Mouse (Mus musculus): ENCODE data around the gene Slc4a2. TPM values are rescaled to one million over a fixed set of nuclear protein-coding genes. Genes with fewer than 3 reads are reported as not detected.

The Slc4a2 gene
- total and polyA plus RNA-seq, 3 experiments, result 22.4 to 37.9 (median 25.9) TPM

GRCm38 (mm10) chr5:24441187-24441586, 17.6 kb downstream of the Slc4a2 start:
- H3K9ac ChIP-seq (ENCODE audit: low read depth, low read length), result no peak overlapping the region
- no peaks in the 10 kb centered on the region for H3K79me2 ChIP-seq (replicated peaks; ENCODE audit: control insufficient read depth, insufficient read depth, low read length)
- intact Hi-C loops (cut with DNase I), result loop anchor here (10.0 kb wide), 1 partner anchor 394 kb away; no protein-coding TSS in a partner anchor
- H3K27ac ChIP-seq, result no peak overlapping the region
- no peak overlapping the region for H3K4me3 ChIP-seq
- no peaks in the 10 kb centered on the region for H3K36me3 ChIP-seq (ENCODE audit: control insufficient read depth, insufficient read depth, low read length)
- H3K4me1 ChIP-seq (ENCODE audit: control insufficient read depth, insufficient read depth, low read length), result no peaks in the 10 kb centered on the region
- WGBS, result 92% methylated on average over 8 of the region's 8 CpGs
- no peaks in the 10 kb centered on the region for H3K27me3 ChIP-seq (ENCODE audit: control insufficient read depth, insufficient read depth, low read length)
- TF ChIP-seq CTCF (IDR thresholded peaks at IDR 0.05) (no peak), EP300 (IDR thresholded peaks at IDR 0.05; ENCODE audit: insufficient read depth, low read depth, low read length) (no peak), POLR2A (IDR thresholded peaks at IDR 0.05; ENCODE audit: insufficient read depth, low read depth, low read length) (no peak)
- no peak for DNase-seq

- no peaks in the 10 kb centered on the region for H3K36me3 ChIP-seq (ENCODE audit: control insufficient read depth, insufficient read depth, low read length)
- no peaks in the 10 kb centered on the region for H3K4me1 ChIP-seq (ENCODE audit: control insufficient read depth, insufficient read depth, low read length)
- intact Hi-C loops (cut with DNase I), result loop anchor here (10.0 kb wide), 1 partner anchor 393 kb away; no protein-coding TSS in a partner anchor
- DNase-seq, result no peak
- H3K4me3 ChIP-seq, result no peak overlapping the region
- no peaks in the 10 kb centered on the region for H3K79me2 ChIP-seq (replicated peaks; ENCODE audit: control insufficient read depth, insufficient read depth, low read length)
- TF ChIP-seq POLR2A (IDR thresholded peaks at IDR 0.05; ENCODE audit: insufficient read depth, low read depth, low read length) (no peak), EP300 (IDR thresholded peaks at IDR 0.05; ENCODE audit: insufficient read depth, low read depth, low read length) (no peak), CTCF (IDR thresholded peaks at IDR 0.05) (no peak)
- WGBS, result 70% methylated on average over 9 of the region's 9 CpGs
- H3K27ac ChIP-seq, result no peak overlapping the region
- no peaks in the 10 kb centered on the region for H3K27me3 ChIP-seq (ENCODE audit: control insufficient read depth, insufficient read depth, low read length)
- no peak overlapping the region for H3K9ac ChIP-seq (ENCODE audit: low read depth, low read length)
Measured at GRCm38 (mm10) chr5:24442029-24442428, 18.4 kb downstream of the Slc4a2 start.

DNA sequence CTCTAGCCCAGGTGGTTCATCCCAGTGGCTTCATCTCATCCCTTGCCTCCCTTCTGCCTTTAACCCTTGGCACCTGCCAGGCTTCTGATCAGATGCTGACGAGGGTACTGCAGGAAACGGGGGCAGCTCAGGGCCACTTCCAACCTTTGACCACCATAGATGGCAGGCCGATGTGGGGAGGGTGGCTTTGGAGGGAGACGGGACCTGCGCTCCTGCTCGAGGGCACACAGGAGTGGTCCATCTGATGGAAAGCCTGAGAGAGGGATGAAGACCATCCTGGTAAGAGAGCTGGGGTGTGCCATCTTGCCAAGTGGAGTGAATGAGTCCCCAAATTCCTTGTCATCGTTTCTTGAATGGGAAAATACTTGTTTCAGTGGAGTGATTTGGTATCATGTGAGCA, 19.6 kb downstream of the Slc4a2 start:
- intact Hi-C loops (cut with DNase I), result loop anchor here (10.0 kb wide), 1 partner anchor 392 kb away; no protein-coding TSS in a partner anchor
- Histone ChIP-seq H3K36me3 (ENCODE audit: control insufficient read depth, insufficient read depth, low read length) (no peaks in the 10 kb centered on the region), H3K27ac (no peak overlapping the region), H3K4me3 (no peak overlapping the region), H3K79me2 (replicated peaks; ENCODE audit: control insufficient read depth, insufficient read depth, low read length) (no peaks in the 10 kb centered on the region), H3K27me3 (ENCODE audit: control insufficient read depth, insufficient read depth, low read length) (no peaks in the 10 kb centered on the region), H3K4me1 (ENCODE audit: control insufficient read depth, insufficient read depth, low read length) (peaks cover 3% of the 10 kb centered on the region; the same call in 1 of the 2 replicates), H3K9ac (ENCODE audit: low read depth, low read length) (no peak overlapping the region)
- TF ChIP-seq CTCF (IDR thresholded peaks at IDR 0.05) (no peak), EP300 (IDR thresholded peaks at IDR 0.05; ENCODE audit: insufficient read depth, low read depth, low read length) (no peak), POLR2A (IDR thresholded peaks at IDR 0.05; ENCODE audit: insufficient read depth, low read depth, low read length) (no peak)
- 87% methylated on average over 7 of the region's 7 CpGs for WGBS
- DNase-seq, result no peak

GRCm38 (mm10) chr5:24443927-24444326, 20.3 kb downstream of the Slc4a2 start:
- TF ChIP-seq POLR2A (IDR thresholded peaks at IDR 0.05; ENCODE audit: insufficient read depth, low read depth, low read length) (no peak), CTCF (IDR thresholded peaks at IDR 0.05) (no peak), EP300 (IDR thresholded peaks at IDR 0.05; ENCODE audit: insufficient read depth, low read depth, low read length) (no peak)
- intact Hi-C loops (cut with DNase I), result loop anchor here (2.0 to 10.0 kb wide), 2 partner anchors 17 to 391 kb away; no protein-coding TSS in a partner anchor
- Histone ChIP-seq H3K4me1 (ENCODE audit: control insufficient read depth, insufficient read depth, low read length) (peaks cover 3% of the 10 kb centered on the region; the same call in 1 of the 2 replicates), H3K27me3 (ENCODE audit: control insufficient read depth, insufficient read depth, low read length) (no peaks in the 10 kb centered on the region), H3K79me2 (replicated peaks; ENCODE audit: control insufficient read depth, insufficient read depth, low read length) (no peaks in the 10 kb centered on the region), H3K4me3 (peak overlapping the region; percentile 76), H3K36me3 (ENCODE audit: control insufficient read depth, insufficient read depth, low read length) (no peaks in the 10 kb centered on the region), H3K9ac (ENCODE audit: low read depth, low read length) (peak overlapping the region; percentile 20; the same call in 1 of the 2 replicates), H3K27ac (peak overlapping the region; percentile 97; the same call in 1 of the 2 replicates)
- WGBS, result 74% methylated on average over 12 of the region's 12 CpGs
- no peak for DNase-seq

DNA sequence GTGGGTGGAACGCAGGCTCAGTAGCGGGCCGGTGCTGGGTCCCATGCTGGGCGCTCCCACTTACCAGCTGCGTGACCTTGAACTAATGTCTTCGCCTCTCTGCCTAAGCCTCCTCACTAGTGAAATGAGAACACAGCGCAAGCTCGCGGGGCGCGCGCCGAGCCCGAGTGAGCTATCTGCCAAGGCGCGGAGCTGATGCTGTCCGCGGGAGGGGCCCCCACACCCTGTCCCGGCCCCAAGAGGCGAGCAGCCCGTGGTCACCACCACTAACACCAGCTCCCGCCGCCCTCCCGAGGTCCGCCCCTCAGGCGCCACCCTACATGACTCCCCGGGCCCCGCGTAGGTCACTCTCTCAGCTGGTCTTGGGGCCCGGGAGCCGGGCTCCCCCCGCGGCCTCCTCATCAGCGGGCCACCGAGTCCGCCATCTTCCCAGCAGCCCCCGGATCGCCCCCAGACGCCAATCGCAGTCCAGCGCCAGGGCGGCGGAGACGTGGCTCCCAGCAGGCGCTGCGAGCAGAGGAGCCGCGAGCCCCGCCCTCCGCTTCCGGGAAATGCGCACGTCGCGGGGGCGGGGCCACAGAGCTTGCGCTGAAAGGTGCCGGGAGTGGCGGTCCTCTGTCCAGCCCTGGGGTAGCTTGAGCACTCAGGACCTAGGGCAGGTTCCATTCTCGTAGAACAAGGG, 21.2 kb downstream of the Slc4a2 start, which contains the start of gene Fastk:
Gene Fastk, minus strand, starts transcription at position 542 of the 682 bp plus-strand sequence.
- Histone ChIP-seq H3K4me3 (peak within 1 kb of the TSS; percentile 76), H3K27ac (peak within 1 kb of the TSS; percentile 97), H3K4me1 (ENCODE audit: control insufficient read depth, insufficient read depth, low read length) (peaks cover 3% of the 10 kb centered on the region; the same call in 1 of the 2 replicates), H3K36me3 (ENCODE audit: control insufficient read depth, insufficient read depth, low read length) (no peaks in the 10 kb centered on the region), H3K27me3 (ENCODE audit: control insufficient read depth, insufficient read depth, low read length) (no peaks in the 10 kb centered on the region), H3K79me2 (replicated peaks; ENCODE audit: control insufficient read depth, insufficient read depth, low read length) (no peaks in the 10 kb centered on the region), H3K9ac (ENCODE audit: low read depth, low read length) (peak within 1 kb of the TSS; percentile 91)
- peak; percentile 95 to 97 for DNase-seq
- intact Hi-C loops (cut with DNase I), result loop anchor here (2.0 to 10.0 kb wide), 2 partner anchors 18 to 390 kb away; no protein-coding TSS in a partner anchor
- TF ChIP-seq CTCF (IDR thresholded peaks at IDR 0.05) (no peak), POLR2A (IDR thresholded peaks at IDR 0.05; ENCODE audit: insufficient read depth, low read depth, low read length) (peak; percentile 91), EP300 (IDR thresholded peaks at IDR 0.05; ENCODE audit: insufficient read depth, low read depth, low read length) (peak; percentile 69)
- WGBS, result under 1% methylated on average over 60 of the region's 60 CpGs
